Mouse (Mus musculus) lung, postnatal 0 days (tissue): ENCODE results near the gene Cd19.

Experiments
- CTCF ChIP-seq: IDR thresholded peaks from 2 replicates; pipeline ENCODE4 v1.5.1; 2016; ENCODE audit warnings: antibody characterized with exemption, mild to moderate bottlenecking
- EP300 ChIP-seq: IDR thresholded peaks from 2 replicates; pipeline ENCODE4 v1.6.1; 2016; ENCODE audit warnings: antibody characterized with exemption, mild to moderate bottlenecking, control low read depth

DNA sequence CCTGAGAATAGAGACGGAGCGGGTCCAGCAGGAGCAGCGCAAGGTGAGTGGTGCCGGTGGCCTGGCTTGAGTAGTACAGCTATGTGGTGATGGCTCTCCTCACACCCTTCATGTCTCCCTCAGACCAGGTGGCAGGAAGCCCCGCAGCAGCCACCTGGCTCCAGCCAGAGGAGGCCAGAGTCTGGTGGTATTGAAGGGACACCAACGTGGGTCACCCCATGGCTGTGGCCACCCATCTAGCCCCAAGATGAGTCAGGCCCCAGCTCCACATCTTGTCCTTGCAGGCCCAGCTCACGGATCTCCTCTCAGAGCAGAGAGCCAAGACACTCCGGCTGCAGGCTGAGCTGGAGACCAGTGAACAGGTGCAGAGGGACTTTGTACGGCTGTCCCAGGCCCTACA, 29.8 kb upstream of the Cd19 start:
- no peak for TF ChIP-seq EP300
- no peak for TF ChIP-seq CTCF
